Mouse (Mus musculus): ENCODE results near the gene Prdx6b. TPM values are rescaled to one million over a fixed set of nuclear protein-coding genes. Genes with fewer than 3 reads are reported as not detected.

The Prdx6b gene
- total RNA-seq, 1 experiment from 2014 or later = not detected

DNA sequence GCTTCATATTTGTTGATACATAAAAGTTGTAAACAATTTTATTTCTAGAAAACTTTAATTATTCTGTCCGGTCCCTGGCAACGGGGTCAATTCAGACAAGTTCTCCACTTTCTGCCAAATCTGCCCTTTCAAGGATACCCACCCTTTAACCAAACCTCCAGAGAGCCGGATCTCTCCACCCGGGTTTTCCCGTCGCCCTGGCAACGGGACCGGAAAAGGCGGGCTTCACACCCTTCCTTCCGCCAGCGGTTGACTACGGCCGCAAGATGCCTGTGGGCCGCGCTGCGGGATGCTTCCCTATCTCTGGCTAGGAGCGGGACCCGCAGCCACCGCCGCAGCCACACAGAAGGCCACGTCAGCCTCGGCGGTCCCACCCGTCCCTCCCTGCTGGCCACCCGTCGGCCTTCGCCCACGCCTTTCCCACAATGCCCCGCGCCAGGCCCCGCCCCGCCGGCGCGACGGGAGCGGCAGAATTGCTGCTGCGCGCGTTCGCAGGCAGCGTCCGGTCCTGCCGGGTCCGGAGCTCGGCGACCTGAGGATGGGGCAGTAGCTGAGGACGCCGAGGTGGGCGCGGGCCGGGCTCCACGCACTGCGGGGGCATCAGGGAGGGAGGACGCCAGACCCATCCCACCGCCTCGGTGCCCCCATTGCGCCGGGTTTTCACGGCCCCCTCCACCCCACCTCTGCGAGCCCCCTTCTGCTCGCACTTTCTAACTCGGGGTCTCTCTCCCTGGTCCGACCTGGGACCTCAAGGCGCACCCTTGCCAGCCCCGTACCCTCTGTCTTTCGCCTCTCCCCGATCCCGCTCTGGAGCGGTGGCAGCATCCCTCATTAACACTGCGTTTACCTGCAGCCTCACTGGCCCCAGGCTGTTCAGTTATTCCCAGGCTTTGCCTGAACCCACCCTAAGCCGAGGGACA, 23.2 kb downstream of the Prdx6b start, which contains the start of gene Dnajc10:
TSS of gene Dnajc10 (plus strand) at position 225 of the 920 bp plus-strand sequence.
- ATAC-seq (replicated peaks; ENCODE audit: insufficient number of reproducible peaks, low FRiP score, low TSS enrichment, poor library complexity, severe bottlenecking) = peak; percentile 89

DNA sequence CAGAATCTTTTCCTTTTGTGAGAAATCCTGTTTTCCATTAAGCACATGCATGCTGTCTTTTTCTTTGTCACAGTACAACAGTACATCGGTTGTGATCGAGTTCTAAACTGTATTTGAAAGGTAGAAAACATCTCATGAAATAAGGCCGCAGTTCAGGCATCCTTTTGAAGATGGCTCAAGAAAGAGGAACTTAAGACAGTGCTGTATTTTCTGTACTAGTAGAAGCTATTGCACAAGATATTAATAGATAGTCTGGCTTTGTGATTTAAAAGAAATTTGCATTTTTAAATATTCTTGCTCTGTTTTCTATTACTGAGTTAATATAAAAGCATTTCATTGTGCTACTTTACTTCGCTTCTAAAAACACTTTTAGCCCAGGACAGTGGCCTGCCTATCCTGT, 30.6 kb downstream of the Prdx6b start:
- ATAC-seq (replicated peaks; ENCODE audit: insufficient number of reproducible peaks, low FRiP score, low TSS enrichment, poor library complexity, severe bottlenecking) = no peak

DNA sequence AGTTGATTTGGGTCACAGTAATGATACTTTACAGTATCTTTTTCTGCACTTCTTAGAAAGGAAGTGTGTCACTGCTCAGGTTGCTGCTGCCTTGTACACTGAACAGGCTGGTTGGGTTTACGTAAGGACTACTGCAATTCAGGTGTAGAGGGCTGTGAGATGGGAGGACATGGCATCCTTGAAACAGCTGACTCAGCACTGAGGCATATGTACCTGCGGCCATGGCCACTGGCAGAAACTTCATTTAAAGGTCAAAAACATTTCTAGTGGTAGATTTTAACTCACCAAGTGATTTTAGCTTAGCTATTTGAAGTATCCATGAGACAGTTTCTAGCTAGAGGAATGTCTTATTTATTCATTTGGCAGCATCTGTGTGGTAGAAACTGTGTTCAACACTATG, 33.5 kb downstream of the Prdx6b start:
- no peak for ATAC-seq (replicated peaks; ENCODE audit: insufficient number of reproducible peaks, low FRiP score, low TSS enrichment, poor library complexity, severe bottlenecking)

GRCm38 (mm10) chr2:80327272-80327671, 35.0 kb downstream of the Prdx6b start:
- ATAC-seq (replicated peaks; ENCODE audit: insufficient number of reproducible peaks, low FRiP score, low TSS enrichment, poor library complexity, severe bottlenecking) = no peak

DNA sequence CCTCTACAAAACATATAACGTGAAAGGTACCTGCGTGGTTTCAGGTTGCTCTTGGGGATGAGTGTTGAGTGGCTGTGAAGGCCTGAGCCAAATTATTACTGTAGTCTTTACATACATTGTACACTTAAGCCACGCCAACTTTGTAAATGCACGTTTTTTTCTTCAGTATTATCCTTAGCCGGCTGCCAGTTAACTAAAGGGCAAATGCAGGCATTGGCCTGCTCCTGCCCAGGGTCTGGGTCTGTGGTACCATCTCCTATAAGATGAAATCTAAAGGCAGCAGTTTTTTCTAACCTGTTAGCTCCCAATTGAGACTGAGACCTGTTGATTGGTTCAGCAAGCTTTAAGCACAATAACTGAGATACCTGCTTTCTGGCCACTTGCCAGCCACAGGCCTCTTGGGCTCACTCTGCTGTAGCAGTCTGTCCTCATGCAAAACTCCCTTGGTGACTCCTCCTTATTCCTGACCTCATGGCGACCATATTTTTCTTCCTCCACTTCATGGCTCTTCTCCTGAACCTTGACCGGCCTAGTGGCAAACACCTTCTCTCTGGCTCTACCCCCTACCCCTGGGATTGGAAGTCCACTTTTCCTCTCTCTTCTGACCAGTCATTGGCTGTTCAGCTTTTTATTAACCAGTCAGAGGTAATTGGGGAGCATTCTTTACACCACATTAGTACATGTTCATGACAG, 36.8 kb downstream of the Prdx6b start:
- no peak for ATAC-seq (replicated peaks; ENCODE audit: insufficient number of reproducible peaks, low FRiP score, low TSS enrichment, poor library complexity, severe bottlenecking)

GRCm38 (mm10) chr2:80340537-80340936, 48.3 kb downstream of the Prdx6b start:
- ATAC-seq (replicated peaks; ENCODE audit: insufficient number of reproducible peaks, low FRiP score, low TSS enrichment, poor library complexity, severe bottlenecking) = no peak

Other genes starting within 250 kb of the Prdx6b start
- gene Pde1a, start 163.0 kb upstream of the Prdx6b start, total RNA-seq (2017) = not detected in 3 replicates
- gene Dnajc10, start 23.0 kb downstream of the Prdx6b start, total RNA-seq (2017) = 65.8 to 92.3 TPM (median 76.7 TPM) in 3 replicates
- not detected in 3 replicates for gene Frzb, start 155.2 kb downstream of the Prdx6b start, total RNA-seq (2017)